Mouse (Mus musculus) layer of hippocampus, postnatal 10 days (tissue): ENCODE measurements at regions not wholly inside any gene's neighbourhood (a gene's known extent, or its start where the extent isn't known, plus 50 kb on each side); places are given as distances from the start of the nearest gene placed in this dataset.

Experiments
- DNase-seq, 2 experiments: peaks; one replicate each; pipeline ENCODE4 v3.0.0; 2021; ENCODE audit warnings: low spot score in 2 of 2

- DNase-seq: no peak
These were observed 2783.6 kb downstream of the Gm37988 start for GRCm38 (mm10) chr1:7591327-7591726.
